ENCODE assay signal across 14 mouse cellular contexts in the genomic region with DNA sequence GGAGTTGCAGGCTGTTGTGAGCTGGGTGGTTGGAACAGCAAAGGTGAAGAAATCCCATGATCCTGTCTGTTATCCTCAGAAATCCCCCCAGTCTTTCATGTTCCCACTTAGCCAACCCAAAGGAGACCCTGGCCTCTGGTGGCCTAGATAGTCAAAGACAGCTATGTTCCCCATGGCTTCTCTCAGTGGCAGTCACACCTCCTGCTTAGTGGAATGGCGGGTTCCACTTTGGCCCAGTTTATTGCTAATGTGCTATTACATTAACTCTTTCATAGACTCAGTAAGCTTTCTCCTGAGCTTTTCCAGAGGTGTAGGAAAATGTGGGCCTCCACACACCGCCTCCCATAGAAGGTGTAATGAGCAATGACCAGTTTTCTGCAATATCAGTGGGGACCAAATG. TPM values are rescaled to one million over a fixed set of nuclear protein-coding genes. Genes with fewer than 3 reads are reported as not detected.
A peak's percentile ranks its signal among the peaks of the same experiment; 100 is the strongest.
DNase-seq lines count a peak whose midpoint lies in the region; ATAC-seq and TF ChIP-seq lines count a peak whose summit lies in the region.
"Had no signal": no experiment of that assay in that cellular context is flagged by ENCODE, and none has a peak within 500 bp of the region (broad histone marks: within the 10 kb centered on the region; RNA-seq: fewer than 3 reads in every experiment).

No protein-coding gene starts in this region.

- TF ChIP-seq CTCF in gastrocnemius, adult 2 months (IDR thresholded peaks at IDR 0.05), result no peak; the same call in 1 of the 2 replicates
- TF ChIP-seq CTCF in midbrain, postnatal 0 days (IDR thresholded peaks at IDR 0.05), result peak; percentile 36

- H3K9ac ChIP-seq in kidney, embryonic 16.5 days (replicated peaks; ENCODE audit: low read length), result no peak overlapping the region
- H3K9ac ChIP-seq in midbrain, postnatal 0 days (replicated peaks; ENCODE audit: low read length, poor library complexity, severe bottlenecking), result no peak overlapping the region
- H3K9ac ChIP-seq: embryonic facial prominence, embryonic 12.5 days; lung, embryonic 14.5 days had no signal

- no peak for ATAC-seq in kidney, embryonic 16.5 days (ENCODE audit: low FRiP score, low TSS enrichment)
- no peak for ATAC-seq in midbrain, postnatal 0 days (ENCODE audit: low FRiP score)
- ATAC-seq in erythroid progenitor cell, adult 5-6 weeks (replicated peaks; ENCODE audit: low FRiP score, poor library complexity, severe bottlenecking), result no peak
- ATAC-seq: forebrain, embryonic 14.5 days had no signal

- no peak for DNase-seq in gastrocnemius, adult 2 months
- no peak for DNase-seq in gastrocnemius, postnatal 4 days (ENCODE audit: low spot score in 2 of 2)
- DNase-seq in kidney, postnatal 14 days, result peak; percentile 24
- no peak for DNase-seq in midbrain, postnatal 0 days (ENCODE audit: low spot score)
- DNase-seq in thymus, postnatal 36 days, result no peak

- peaks cover 17% of the 10 kb centered on the region; the same call in 1 of the 2 replicates for H3K4me1 ChIP-seq in kidney, embryonic 16.5 days (ENCODE audit: insufficient read depth, low read length)
- peaks cover 3% of the 10 kb centered on the region; the same call in 1 of the 2 replicates for H3K4me1 ChIP-seq in brown adipose tissue, adult 24 weeks (ENCODE audit: control insufficient read depth, insufficient read depth, insufficient read length, low read length)
- peaks cover 4% of the 10 kb centered on the region; the same call in 1 of the 2 replicates for H3K4me1 ChIP-seq in midbrain, postnatal 0 days (ENCODE audit: insufficient read depth, low read length)

- H3K27ac ChIP-seq in gastrocnemius, adult 2 months, result peak overlapping the region; percentile 92
- H3K27ac ChIP-seq in kidney, embryonic 16.5 days (ENCODE audit: low read length), result no peak overlapping the region
- H3K27ac ChIP-seq in brown adipose tissue, adult 24 weeks (replicated peaks; ENCODE audit: low read depth, low read length), result peak overlapping the region; percentile 88
- no peak overlapping the region for H3K27ac ChIP-seq in midbrain, postnatal 0 days (ENCODE audit: low read depth, low read length)
- H3K27ac ChIP-seq: embryonic facial prominence, embryonic 12.5 days had no signal

- H3K4me3 ChIP-seq in gastrocnemius, adult 2 months, result peak overlapping the region; percentile 37
- H3K4me3 ChIP-seq in kidney, embryonic 16.5 days (ENCODE audit: low read length), result no peak overlapping the region
- peak overlapping the region; percentile 27; the same call in 1 of the 2 replicates for H3K4me3 ChIP-seq in brown adipose tissue, adult 24 weeks (ENCODE audit: insufficient read depth, low read depth, low read length)
- H3K4me3 ChIP-seq in midbrain, postnatal 0 days (ENCODE audit: low read depth, low read length), result no peak overlapping the region
- H3K4me3 ChIP-seq: embryonic facial prominence, embryonic 12.5 days had no signal

- no peaks in the 10 kb centered on the region for H3K9me3 ChIP-seq in kidney, embryonic 16.5 days (ENCODE audit: low read length)
- no peaks in the 10 kb centered on the region for H3K9me3 ChIP-seq in midbrain, postnatal 0 days (ENCODE audit: low read length)
- H3K9me3 ChIP-seq: embryonic facial prominence, embryonic 12.5 days had no signal

- no peak overlapping the region for H3K4me2 ChIP-seq in kidney, embryonic 16.5 days (replicated peaks; ENCODE audit: low read depth, low read length)
- H3K4me2 ChIP-seq in midbrain, postnatal 0 days (ENCODE audit: low read depth, low read length, poor library complexity, severe bottlenecking), result no peak overlapping the region
- H3K4me2 ChIP-seq: embryonic facial prominence, embryonic 12.5 days; lung, embryonic 14.5 days had no signal

- H3K27me3 ChIP-seq in kidney, embryonic 16.5 days (ENCODE audit: insufficient read depth, low read length), result no peaks in the 10 kb centered on the region
- no peaks in the 10 kb centered on the region for H3K27me3 ChIP-seq in midbrain, postnatal 0 days (ENCODE audit: insufficient read depth, low read length)
- H3K27me3 ChIP-seq: embryonic facial prominence, embryonic 12.5 days had no signal

- H3K36me3 ChIP-seq in kidney, embryonic 16.5 days (ENCODE audit: insufficient read depth, low read length), result no peaks in the 10 kb centered on the region
- H3K36me3 ChIP-seq in midbrain, postnatal 0 days (ENCODE audit: insufficient read depth, low read length), result no peaks in the 10 kb centered on the region
- H3K36me3 ChIP-seq: embryonic facial prominence, embryonic 12.5 days had no signal

- intact Hi-C loops in gastrocnemius, adult 2 months (cut with DNase I), result loop anchor here (2.0 to 5.0 kb wide), 3 partner anchors 34 to 125 kb away; no protein-coding TSS in a partner anchor

- WGBS in kidney, embryonic 16.5 days, result 52% methylated on average over 2 of the region's 2 CpGs
- WGBS in midbrain, postnatal 0 days, result 74% methylated on average over 2 of the region's 2 CpGs

RNA-seq across cellular contexts. Expression of a gene that starts 39.5 kb away (rescaled TPM):
- not detected for total RNA-seq in gastrocnemius, adult 2 months (2021)
- not detected for total RNA-seq in gastrocnemius, postnatal 4 days (2021)
- not detected in 2 replicates for polyA plus RNA-seq in kidney, embryonic 16.5 days (2015; fragmentation: Nextera tagmentation; extraction: Ambion mirVana)
- polyA plus RNA-seq in brown adipose tissue, adult 24 weeks (2012; ENCODE audit: insufficient read depth, insufficient read length, missing spikeins), result not detected in 2 replicates
- total RNA-seq in midbrain, postnatal 0 days (2014; rRNA removed), result not detected in 2 replicates
- not detected in 2 replicates for polyA plus RNA-seq in midbrain, postnatal 0 days (2015; fragmentation: Nextera tagmentation; extraction: Ambion mirVana)
- total RNA-seq in erythroid progenitor cell, adult 5-6 weeks (2015; ENCODE audit: low replicate concordance), result not detected in 2 replicates
- 1.0 TPM in 1 of 2 replicates, not detected in the other for total RNA-seq in erythroid progenitor cell, adult 5-6 weeks (2017; ENCODE audit: low replicate concordance)
- total RNA-seq: ES-E14; gastrocnemius, postnatal 25 days had no signal
- polyA plus RNA-seq: embryonic facial prominence, embryonic 12.5 days; forebrain, embryonic 14.5 days; limb, embryonic 14.5 days; lung, embryonic 14.5 days had no signal

Comparison
In these comparisons a context has a peak if more than half of its experiments do, and no peak if none do; other contexts are left out.
1. H3K27ac ChIP-seq: peak in gastrocnemius, adult 2 months (single experiment) and brown adipose tissue, adult 24 weeks (single experiment); none in kidney, embryonic 16.5 days (single experiment) and midbrain, postnatal 0 days (single experiment).
2. H3K4me3 ChIP-seq: peak in gastrocnemius, adult 2 months (single experiment) and brown adipose tissue, adult 24 weeks (single experiment); none in kidney, embryonic 16.5 days (single experiment) and midbrain, postnatal 0 days (single experiment).